Mouse (Mus musculus) embryonic fibroblast, embryonic 13.5 days (primary cell): ENCODE measurements around the gene Ncs1.

ENCODE experiments used
- CTCF ChIP-seq: IDR thresholded peaks from 2 replicates; pipeline ENCODE4 v1.5.1; 2011; ENCODE audit warnings: mild to moderate bottlenecking, control low read depth, low read length, moderate library complexity, borderline replicate concordance; ENCODE audit not compliant: insufficient read depth
- POLR2A ChIP-seq: IDR thresholded peaks from 2 replicates; pipeline ENCODE4 v1.6.1; 2011; ENCODE audit warnings: low read depth, mild to moderate bottlenecking, control low read depth, low read length, moderate library complexity

DNA sequence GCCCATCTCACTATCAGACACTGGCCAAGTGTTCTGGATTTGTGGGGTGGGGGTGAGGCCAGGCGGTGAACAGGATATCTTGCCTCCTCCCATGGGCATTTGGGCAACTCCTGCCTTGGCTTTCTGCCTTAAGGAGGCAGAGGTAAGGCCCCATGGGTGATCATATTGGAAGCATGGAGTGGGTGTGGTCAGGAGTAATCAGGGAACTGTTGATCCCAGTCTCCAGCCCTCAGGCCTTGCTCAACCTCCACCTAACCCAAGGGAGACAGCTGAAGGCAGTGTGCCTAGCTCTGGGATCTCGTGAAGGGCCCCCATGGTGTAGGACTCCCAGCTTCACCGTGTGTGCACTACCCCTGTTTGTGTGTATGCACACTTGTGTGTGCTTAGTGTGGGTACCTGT lies 9.2 kb downstream of the Ncs1 start:
- TF ChIP-seq CTCF (no peak), POLR2A (no peak)
